Mouse (Mus musculus) heart, embryonic 13.5 days (tissue): ENCODE data around the gene Parva. TPM values are rescaled to one million over a fixed set of nuclear protein-coding genes. Genes with fewer than 3 reads are reported as not detected.

ENCODE experiments used
- ATAC-seq: fragments of 200-750 bp; cut with Nextera tagmentation; 2 replicates; pipeline ENCODE4 v1.8.0; 2017; ENCODE audit warnings: moderate TSS enrichment; ENCODE audit not compliant: insufficient number of reproducible peaks, low FRiP score, low TSS enrichment; ENCODE audit errors: extremely low read depth
- H3K27ac ChIP-seq: fragments of 300-500 bp; sonication (generic); replicated peaks from 2 replicates; pipeline ENCODE4 v1.5.1; 2015; ENCODE audit warnings: moderate library complexity, mild to moderate bottlenecking, inconsistent platforms
- H3K27me3 ChIP-seq: fragments of 300-500 bp; sonication (generic); replicated peaks from 2 replicates; pipeline ENCODE4 v1.6.1; 2015; ENCODE audit warnings: mild to moderate bottlenecking, inconsistent platforms
- H3K36me3 ChIP-seq: fragments of 300-500 bp; sonication (generic); 2 replicates; pipeline ENCODE4 v1.6.1; 2015; ENCODE audit warnings: mild to moderate bottlenecking, inconsistent platforms
- H3K4me1 ChIP-seq: fragments of 300-500 bp; sonication (generic); 2 replicates; pipeline ENCODE4 v1.6.1; 2015; ENCODE audit warnings: inconsistent platforms
- H3K4me2 ChIP-seq: fragments of 300-500 bp; sonication (generic); 2 replicates; pipeline ENCODE4 v1.6.1; 2015; ENCODE audit warnings: inconsistent platforms, mild to moderate bottlenecking, moderate library complexity
- H3K4me3 ChIP-seq: fragments of 300-500 bp; sonication (generic); 2 replicates; pipeline ENCODE4 v1.5.1; 2015; ENCODE audit warnings: moderate library complexity, mild to moderate bottlenecking, inconsistent platforms
- H3K9ac ChIP-seq: fragments of 300-500 bp; sonication (generic); 2 replicates; pipeline ENCODE4 v1.6.1; 2015; ENCODE audit warnings: inconsistent platforms, mild to moderate bottlenecking, moderate library complexity
- H3K9me3 ChIP-seq: fragments of 300-500 bp; sonication (generic); 2 replicates; pipeline ENCODE4 v1.6.1; 2016; ENCODE audit warnings: inconsistent platforms
- WGBS: fragments of 180-500 bp; shearing (Covaris S2); methylation state at CpG from one replicate; pipeline ENCODE4 v1.1.7; 2015; ENCODE audit warnings: mixed read lengths; 5-methylcytosine and 5-hydroxymethylcytosine counted together
- polyA plus RNA-seq: library from polyadenylated mRNA; unstranded; fragments of >200 nt; fragmentation: Nextera tagmentation; extraction: Ambion mirVana; gene quantifications from 2 replicates; pipeline ENCODE4 v1.2.1, GENCODE M21; 2015

Gene Parva
- 81.5 and 83.7 TPM in 2 replicates for polyA plus RNA-seq

GRCm38 (mm10) chr7:112427357-112428157, at the start of gene Parva:
Parva (plus strand) TSS chr7:112427505.
- no peaks in the 10 kb centered on the region for H3K27me3 ChIP-seq
- 1% methylated on average over 49 of the region's 49 CpGs for WGBS
- peak within 1 kb of the TSS; percentile 74 for H3K4me3 ChIP-seq
- ATAC-seq = peak; percentile 78
- 0 out of 2 replicates have a peak, but pooled peaks cover 5% of the 10 kb centered on the region for H3K9me3 ChIP-seq
- peak within 1 kb of the TSS; percentile 98 for H3K27ac ChIP-seq
- H3K4me2 ChIP-seq = peak within 1 kb of the TSS; percentile 82
- H3K9ac ChIP-seq = peak within 1 kb of the TSS; percentile 91
- peaks cover 24% of the 10 kb centered on the region for H3K4me1 ChIP-seq
- H3K36me3 ChIP-seq = 0 out of 2 replicates have a peak, but pooled peaks cover 5% of the 10 kb centered on the region

- WGBS = 74% methylated on average over 5 of the region's 5 CpGs
- ATAC-seq = no peak
- Histone ChIP-seq H3K9ac (0 out of 2 replicates have a peak overlapping the region, but pooled peaks have one; percentile 17), H3K4me3 (no peak overlapping the region), H3K27me3 (no peaks in the 10 kb centered on the region), H3K9me3 (no peaks in the 10 kb centered on the region), H3K36me3 (peaks cover 31% of the 10 kb centered on the region), H3K4me1 (peaks cover 41% of the 10 kb centered on the region), H3K4me2 (no peak overlapping the region), H3K27ac (peak overlapping the region; percentile 67)
Measured at GRCm38 (mm10) chr7:112378056-112378455, 49.2 kb upstream of the Parva start.

- no peak overlapping the region for H3K4me2 ChIP-seq
- H3K36me3 ChIP-seq = peaks cover 31% of the 10 kb centered on the region
- peak overlapping the region; percentile 67 for H3K27ac ChIP-seq
- WGBS = 51% methylated on average over 5 of the region's 5 CpGs
- no peak for ATAC-seq
- H3K27me3 ChIP-seq = no peaks in the 10 kb centered on the region
- H3K4me1 ChIP-seq = peaks cover 41% of the 10 kb centered on the region
- H3K4me3 ChIP-seq = no peak overlapping the region
- no peaks in the 10 kb centered on the region for H3K9me3 ChIP-seq
- H3K9ac ChIP-seq = no peak overlapping the region
Measured at GRCm38 (mm10) chr7:112378476-112378875, 48.8 kb upstream of the Parva start.

- H3K4me1 ChIP-seq = peaks cover 38% of the 10 kb centered on the region
- WGBS = 62% methylated on average over 5 of the region's 5 CpGs
- H3K9me3 ChIP-seq = no peaks in the 10 kb centered on the region
- peaks cover 9% of the 10 kb centered on the region for H3K36me3 ChIP-seq
- no peak overlapping the region for H3K9ac ChIP-seq
- H3K27me3 ChIP-seq = no peaks in the 10 kb centered on the region
- no peak for ATAC-seq
- no peak overlapping the region for H3K4me3 ChIP-seq
- no peak overlapping the region for H3K4me2 ChIP-seq
- H3K27ac ChIP-seq = no peak overlapping the region
Measured at GRCm38 (mm10) chr7:112386521-112386920, 40.8 kb upstream of the Parva start.

GRCm38 (mm10) chr7:112387876-112388275, 39.4 kb upstream of the Parva start:
- no peak for ATAC-seq
- H3K27ac ChIP-seq = peak overlapping the region; percentile 41; the same call in 1 of the 2 replicates
- 79% methylated on average over 5 of the region's 5 CpGs for WGBS

GRCm38 (mm10) chr7:112388363-112388875, 38.9 kb upstream of the Parva start:
- Histone ChIP-seq H3K27ac (peak overlapping the region; percentile 41; the same call in 1 of the 2 replicates), H3K36me3 (peaks cover 4% of the 10 kb centered on the region), H3K27me3 (no peaks in the 10 kb centered on the region), H3K4me3 (no peak overlapping the region), H3K4me1 (peaks cover 46% of the 10 kb centered on the region), H3K4me2 (no peak overlapping the region), H3K9me3 (no peaks in the 10 kb centered on the region), H3K9ac (no peak overlapping the region)
- ATAC-seq = no peak
- 60% methylated on average over 5 of the region's 5 CpGs for WGBS

More at GRCm38 (mm10) chr7:112387876-112388275, 39.4 kb upstream of the Parva start:
- Histone ChIP-seq H3K27me3 (no peaks in the 10 kb centered on the region), H3K4me1 (peaks cover 46% of the 10 kb centered on the region), H3K36me3 (no peaks in the 10 kb centered on the region; the same call in 1 of the 2 replicates), H3K4me3 (no peak overlapping the region), H3K9ac (no peak overlapping the region), H3K4me2 (no peak overlapping the region), H3K9me3 (no peaks in the 10 kb centered on the region)

GRCm38 (mm10) chr7:112389611-112390251, 37.6 kb upstream of the Parva start:
- Histone ChIP-seq H3K9me3 (no peaks in the 10 kb centered on the region), H3K27ac (peak overlapping the region; percentile 60), H3K9ac (no peak overlapping the region; the same call in 1 of the 2 replicates), H3K4me1 (peaks cover 46% of the 10 kb centered on the region), H3K4me2 (no peak overlapping the region), H3K36me3 (peaks cover 5% of the 10 kb centered on the region), H3K4me3 (no peak overlapping the region), H3K27me3 (no peaks in the 10 kb centered on the region)
- WGBS = 50% methylated on average over 6 of the region's 6 CpGs
- ATAC-seq = no peak

- peaks cover 46% of the 10 kb centered on the region for H3K4me1 ChIP-seq
- no peak for ATAC-seq
- H3K27ac ChIP-seq = peak overlapping the region; percentile 60
Measured at GRCm38 (mm10) chr7:112390252-112390936, 36.9 kb upstream of the Parva start.

GRCm38 (mm10) chr7:112390937-112391605, 36.2 kb upstream of the Parva start:
- H3K27ac ChIP-seq = peak overlapping the region; percentile 60; the same call in 1 of the 2 replicates
- H3K4me1 ChIP-seq = peaks cover 46% of the 10 kb centered on the region
- no peaks in the 10 kb centered on the region for H3K9me3 ChIP-seq
- no peak overlapping the region; the same call in 1 of the 2 replicates for H3K9ac ChIP-seq
- 0 out of 2 replicates have a peak overlapping the region, but pooled peaks have one; percentile 6 for H3K4me2 ChIP-seq
- 43% methylated on average over 6 of the region's 6 CpGs for WGBS
- no peak overlapping the region for H3K4me3 ChIP-seq
- no peak for ATAC-seq
- peaks cover 5% of the 10 kb centered on the region for H3K36me3 ChIP-seq
- H3K27me3 ChIP-seq = no peaks in the 10 kb centered on the region

More at GRCm38 (mm10) chr7:112390252-112390936, 36.9 kb upstream of the Parva start:
- Histone ChIP-seq H3K9ac (no peak overlapping the region; the same call in 1 of the 2 replicates), H3K36me3 (peaks cover 5% of the 10 kb centered on the region), H3K4me2 (no peak overlapping the region), H3K9me3 (no peaks in the 10 kb centered on the region), H3K27me3 (no peaks in the 10 kb centered on the region), H3K4me3 (no peak overlapping the region)
- WGBS = 44% methylated on average over 11 of the region's 11 CpGs

GRCm38 (mm10) chr7:112397786-112398185, 29.5 kb upstream of the Parva start:
- Histone ChIP-seq H3K4me3 (no peak overlapping the region), H3K9ac (no peak overlapping the region), H3K4me1 (0 out of 2 replicates have a peak, but pooled peaks cover 4% of the 10 kb centered on the region), H3K4me2 (no peak overlapping the region), H3K27ac (no peak overlapping the region), H3K36me3 (peaks cover 5% of the 10 kb centered on the region), H3K9me3 (no peaks in the 10 kb centered on the region), H3K27me3 (no peaks in the 10 kb centered on the region)
- WGBS = 86% methylated on average over 3 of the region's 3 CpGs
- no peak for ATAC-seq
